Mouse (Mus musculus): ENCODE measurements around the gene Pde6d.
"Not testable (repeated sequence)": the region's sequence is repeated elsewhere in the genome, so short reads cannot be mapped to it uniquely, and the experiment has no call there.

Gene Pde6d

GRCm38 (mm10) chr1:86526116-86526788 lies 56.2 kb downstream of the Pde6d start, which contains the start of gene Ptma:
Gene Ptma, plus strand, starts transcription at chr1:86526726.
- DNase-seq (ENCODE audit: low spot score in 2 of 2) = peak; percentile 89 to 99

GRCm38 (mm10) chr1:86525499-86526115 lies 56.8 kb downstream of the Pde6d start:
- peak in 1 of 2 experiments; percentile 78 for DNase-seq (ENCODE audit: low spot score in 2 of 2)

- peak; percentile 99 for DNase-seq (ENCODE audit: low spot score in 2 of 2)
These were observed 57.6 kb downstream of the Pde6d start for GRCm38 (mm10) chr1:86524619-86525498.

GRCm38 (mm10) chr1:86523776-86524618 lies 58.4 kb downstream of the Pde6d start:
- DNase-seq (ENCODE audit: low spot score in 2 of 2) = no peak

GRCm38 (mm10) chr1:86522286-86522871 lies 60.0 kb downstream of the Pde6d start:
- DNase-seq (ENCODE audit: low spot score in 2 of 2) = peak; percentile 55 to 81

GRCm38 (mm10) chr1:86520361-86520760 lies 62.1 kb downstream of the Pde6d start:
- DNase-seq (ENCODE audit: low spot score in 2 of 2) = no peak

- DNase-seq (ENCODE audit: low spot score in 2 of 2) = no peak
These were observed 65.4 kb downstream of the Pde6d start for GRCm38 (mm10) chr1:86517076-86517475.

GRCm38 (mm10) chr1:86515715-86516410 lies 66.6 kb downstream of the Pde6d start:
- DNase-seq (ENCODE audit: low spot score in 2 of 2) = no peak

GRCm38 (mm10) chr1:86513031-86513430 lies 69.4 kb downstream of the Pde6d start:
- not testable (repeated sequence) for DNase-seq (ENCODE audit: low spot score in 2 of 2)

- no peak for DNase-seq (ENCODE audit: low spot score in 2 of 2)
These were observed 70.2 kb downstream of the Pde6d start for GRCm38 (mm10) chr1:86512154-86512720.

- no peak for DNase-seq (ENCODE audit: low spot score in 2 of 2)
These were observed 71.6 kb downstream of the Pde6d start for GRCm38 (mm10) chr1:86510676-86511441.

GRCm38 (mm10) chr1:86510266-86510665 lies 72.2 kb downstream of the Pde6d start:
- DNase-seq (ENCODE audit: low spot score in 2 of 2) = no peak

- peak; percentile 75 to 89 for DNase-seq (ENCODE audit: low spot score in 2 of 2)
These were observed 73.0 kb downstream of the Pde6d start for GRCm38 (mm10) chr1:86509410-86509809.

GRCm38 (mm10) chr1:86507866-86508265 lies 74.6 kb downstream of the Pde6d start:
- DNase-seq (ENCODE audit: low spot score in 2 of 2) = no peak

- no peak for DNase-seq (ENCODE audit: low spot score in 2 of 2)
These were observed 76.0 kb downstream of the Pde6d start for GRCm38 (mm10) chr1:86506420-86506819.

GRCm38 (mm10) chr1:86505461-86505860 lies 77.0 kb downstream of the Pde6d start:
- DNase-seq (ENCODE audit: low spot score in 2 of 2) = no peak

GRCm38 (mm10) chr1:86504697-86505421 lies 77.6 kb downstream of the Pde6d start:
- no peak for DNase-seq (ENCODE audit: low spot score in 2 of 2)

GRCm38 (mm10) chr1:86503906-86504696 lies 78.3 kb downstream of the Pde6d start:
- peak; percentile 93 to 94 for DNase-seq (ENCODE audit: low spot score in 2 of 2)
